Mouse (Mus musculus): ENCODE measurements around the gene Mfn2. TPM values are rescaled to one million over a fixed set of nuclear protein-coding genes. Genes with fewer than 3 reads are reported as not detected.
A peak's percentile ranks its signal among the peaks of the same experiment; 100 is the strongest.

The Mfn2 gene
- 101 and 105 TPM in 2 replicates for polyA plus RNA-seq (2012; rRNA removed)

DNA sequence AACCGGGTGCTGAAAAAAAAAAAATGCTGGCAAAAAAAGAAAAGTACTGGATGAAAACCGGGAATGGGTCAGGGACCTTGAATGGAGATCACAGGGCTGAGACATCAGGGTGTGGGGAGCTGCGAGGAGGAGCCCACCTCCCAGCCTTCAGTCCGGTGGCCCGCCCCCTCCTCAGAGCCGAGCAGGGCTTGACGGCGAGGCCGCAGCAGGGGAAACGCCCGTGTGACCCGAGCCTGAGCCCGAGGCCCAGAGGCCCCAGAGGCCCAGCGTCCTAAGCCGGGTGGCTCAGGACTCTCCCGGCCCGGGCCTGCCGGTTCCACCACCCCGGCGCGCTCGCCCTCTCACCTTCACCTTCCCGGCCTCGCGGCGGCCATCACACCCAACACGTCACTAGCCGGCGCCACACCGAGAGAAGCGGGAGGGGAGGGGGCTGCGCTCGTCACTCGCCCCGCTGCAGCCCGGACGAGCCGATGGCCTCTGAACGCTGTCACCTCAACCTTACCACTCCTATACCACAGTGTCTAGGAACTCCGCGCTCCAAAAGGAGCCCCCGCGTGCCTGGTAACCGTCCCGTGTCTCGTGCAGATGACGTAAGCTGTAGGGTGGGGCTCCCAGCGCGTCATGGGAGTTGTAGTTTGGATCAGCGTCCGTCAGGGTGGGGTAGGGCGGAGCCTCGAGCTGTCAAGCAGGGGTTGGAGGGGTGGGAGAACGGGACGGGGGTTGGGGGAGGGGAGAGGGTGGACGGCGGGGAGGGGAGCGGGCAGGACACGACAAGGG lies at the start of gene Mfn2:
Mfn2 (minus strand) TSS at position 392 of the 777 bp plus-strand sequence.
- Histone ChIP-seq H3K4me1 (ENCODE audit: control insufficient read depth, insufficient read depth, low read length) (peaks cover 9% of the 10 kb centered on the region; the same call in 1 of the 2 replicates), H3K4me3 (ENCODE audit: insufficient read depth, low read length) (peak within 1 kb of the TSS; percentile 67), H3K27ac (ENCODE audit: insufficient read depth, low read length) (peak within 1 kb of the TSS; percentile 98)
- TF ChIP-seq POLR2A (IDR thresholded peaks at IDR 0.05; ENCODE audit: extremely low read depth, insufficient read depth, low read length): peak; percentile 44; the same call in 1 of the 2 replicates
- TF ChIP-seq CTCF (IDR thresholded peaks at IDR 0.05; ENCODE audit: extremely low read depth, insufficient read depth, low read length): no peak

DNA sequence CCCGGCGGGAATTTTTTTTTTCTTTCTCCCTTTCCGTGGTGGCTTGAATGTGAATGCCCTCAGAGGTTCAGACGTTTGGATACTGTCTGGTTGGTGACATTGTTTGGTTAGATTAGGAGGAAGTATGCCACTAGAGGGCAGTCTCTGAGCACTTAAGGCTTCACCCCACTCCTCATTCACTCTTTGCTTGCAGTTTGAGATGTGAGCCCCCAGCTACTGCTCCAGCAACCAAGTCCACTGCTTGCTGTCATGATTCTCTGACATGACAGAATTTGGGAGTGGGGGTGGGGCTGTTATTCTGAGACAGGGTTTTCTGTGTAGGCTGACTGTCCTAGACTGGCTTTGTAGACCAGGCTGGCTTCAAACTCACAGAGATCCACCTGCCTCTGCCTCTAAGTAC lies 49.1 kb upstream of the Mfn2 start:
- TF ChIP-seq CTCF (IDR thresholded peaks at IDR 0.05; ENCODE audit: extremely low read depth, insufficient read depth, low read length): peak; percentile 65
- no peak for TF ChIP-seq POLR2A (IDR thresholded peaks at IDR 0.05; ENCODE audit: extremely low read depth, insufficient read depth, low read length)
- no peak overlapping the region for H3K4me3 ChIP-seq (ENCODE audit: insufficient read depth, low read length)
- no peaks in the 10 kb centered on the region for H3K4me1 ChIP-seq (ENCODE audit: control insufficient read depth, insufficient read depth, low read length)
- no peak overlapping the region for H3K27ac ChIP-seq (ENCODE audit: insufficient read depth, low read length)

DNA sequence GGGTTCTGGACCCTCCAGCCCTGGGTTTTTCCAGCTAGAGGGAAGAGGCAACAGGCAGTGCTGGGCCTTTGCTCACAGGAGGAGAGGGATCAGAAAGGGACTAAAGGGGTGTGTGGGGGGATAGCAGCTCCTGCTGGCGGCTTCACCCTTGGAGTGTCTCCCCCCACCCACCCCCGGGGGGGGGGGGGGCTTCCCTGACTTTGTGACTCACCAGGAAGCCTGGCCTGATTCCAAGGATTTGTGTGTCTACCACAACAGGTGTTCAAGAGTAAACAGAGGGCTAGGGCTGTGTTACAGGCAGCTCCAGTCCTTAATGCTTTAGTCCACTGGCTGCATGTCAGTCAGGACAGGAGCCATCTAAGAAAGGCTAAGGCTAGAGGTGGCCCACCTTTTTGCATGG lies 43.0 kb upstream of the Mfn2 start:
- Histone ChIP-seq H3K27ac (ENCODE audit: insufficient read depth, low read length) (no peak overlapping the region), H3K4me1 (ENCODE audit: control insufficient read depth, insufficient read depth, low read length) (peaks cover 4% of the 10 kb centered on the region), H3K4me3 (ENCODE audit: insufficient read depth, low read length) (no peak overlapping the region)
- TF ChIP-seq POLR2A (IDR thresholded peaks at IDR 0.05; ENCODE audit: extremely low read depth, insufficient read depth, low read length): no peak
- no peak for TF ChIP-seq CTCF (IDR thresholded peaks at IDR 0.05; ENCODE audit: extremely low read depth, insufficient read depth, low read length)

DNA sequence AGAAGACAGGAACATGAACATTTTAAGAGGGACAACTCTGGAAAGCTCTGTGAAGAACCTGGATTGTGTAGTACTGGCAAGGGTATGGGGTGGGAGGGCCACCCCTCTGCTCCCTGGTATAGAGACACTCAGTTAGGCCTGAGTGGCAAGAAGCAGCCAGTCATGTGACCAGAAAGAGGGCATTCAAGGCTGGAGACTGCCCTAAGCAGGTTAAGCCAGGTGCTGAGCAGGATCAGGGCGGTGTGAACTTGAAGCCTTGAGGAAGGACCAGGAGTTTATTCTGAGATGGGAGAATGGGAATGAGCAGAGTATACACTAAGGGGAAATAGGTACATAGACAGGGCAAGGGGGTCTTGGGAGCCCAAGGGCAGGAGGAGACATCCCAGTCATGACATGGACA lies 38.5 kb upstream of the Mfn2 start:
- TF ChIP-seq POLR2A (IDR thresholded peaks at IDR 0.05; ENCODE audit: extremely low read depth, insufficient read depth, low read length): no peak
- TF ChIP-seq CTCF (IDR thresholded peaks at IDR 0.05; ENCODE audit: extremely low read depth, insufficient read depth, low read length): no peak
- peaks cover 15% of the 10 kb centered on the region for H3K4me1 ChIP-seq (ENCODE audit: control insufficient read depth, insufficient read depth, low read length)
- H3K4me3 ChIP-seq (ENCODE audit: insufficient read depth, low read length): no peak overlapping the region
- H3K27ac ChIP-seq (ENCODE audit: insufficient read depth, low read length): no peak overlapping the region

DNA sequence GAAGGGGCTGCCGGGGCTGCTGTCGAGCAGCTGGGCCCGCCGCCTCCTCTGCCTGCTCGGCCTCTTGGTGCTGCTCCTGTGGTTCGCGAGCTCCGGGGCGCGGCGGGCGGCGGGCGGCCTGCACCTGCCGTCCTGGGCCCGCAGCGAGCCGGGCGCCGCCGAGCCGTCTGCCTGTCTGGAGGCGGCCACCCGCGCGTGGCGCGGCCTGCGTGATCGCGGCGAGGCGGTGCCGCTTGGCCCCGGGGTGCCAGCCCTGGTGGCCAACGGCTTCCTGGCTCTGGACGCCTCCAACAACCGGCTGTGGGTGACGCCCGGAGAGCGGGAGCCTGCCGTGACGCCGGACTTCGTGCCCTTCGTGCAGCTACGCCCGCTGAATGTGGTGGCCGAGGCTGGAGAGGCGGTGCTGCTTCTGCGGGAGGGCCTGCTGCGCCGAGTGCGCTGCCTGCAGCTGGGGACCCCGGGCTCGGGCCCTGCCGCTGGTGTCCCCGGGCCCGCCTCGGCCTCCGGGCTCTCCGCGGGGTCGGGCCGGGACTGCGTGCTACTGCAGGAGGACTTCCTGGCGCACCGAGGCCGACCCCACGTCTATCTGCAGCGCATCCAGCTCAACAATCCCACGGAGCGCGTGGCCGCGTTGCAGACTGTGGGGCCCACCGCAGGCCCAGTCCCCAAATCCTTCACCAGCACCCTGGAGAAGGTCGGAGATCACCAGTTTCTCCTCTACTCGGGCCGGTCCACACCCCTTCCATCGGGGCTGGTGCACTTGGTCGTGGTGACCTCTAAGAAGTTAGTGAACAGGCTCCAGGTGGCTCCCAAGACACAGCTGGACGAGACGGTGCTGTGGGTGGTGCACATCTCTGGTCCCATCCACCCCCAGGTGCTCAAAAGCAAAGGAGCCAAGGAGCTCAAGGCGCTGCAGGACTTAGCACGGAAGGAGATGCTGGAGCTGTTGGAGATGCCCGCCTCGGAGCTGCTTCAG lies 36.8 kb upstream of the Mfn2 start:
- TF ChIP-seq CTCF (IDR thresholded peaks at IDR 0.05; ENCODE audit: extremely low read depth, insufficient read depth, low read length) (no peak), POLR2A (IDR thresholded peaks at IDR 0.05; ENCODE audit: extremely low read depth, insufficient read depth, low read length) (no peak)
- Histone ChIP-seq H3K4me3 (ENCODE audit: insufficient read depth, low read length) (peak overlapping the region; percentile 54), H3K4me1 (ENCODE audit: control insufficient read depth, insufficient read depth, low read length) (peaks cover 15% of the 10 kb centered on the region), H3K27ac (ENCODE audit: insufficient read depth, low read length) (peak overlapping the region; percentile 6; the same call in 1 of the 2 replicates)

DNA sequence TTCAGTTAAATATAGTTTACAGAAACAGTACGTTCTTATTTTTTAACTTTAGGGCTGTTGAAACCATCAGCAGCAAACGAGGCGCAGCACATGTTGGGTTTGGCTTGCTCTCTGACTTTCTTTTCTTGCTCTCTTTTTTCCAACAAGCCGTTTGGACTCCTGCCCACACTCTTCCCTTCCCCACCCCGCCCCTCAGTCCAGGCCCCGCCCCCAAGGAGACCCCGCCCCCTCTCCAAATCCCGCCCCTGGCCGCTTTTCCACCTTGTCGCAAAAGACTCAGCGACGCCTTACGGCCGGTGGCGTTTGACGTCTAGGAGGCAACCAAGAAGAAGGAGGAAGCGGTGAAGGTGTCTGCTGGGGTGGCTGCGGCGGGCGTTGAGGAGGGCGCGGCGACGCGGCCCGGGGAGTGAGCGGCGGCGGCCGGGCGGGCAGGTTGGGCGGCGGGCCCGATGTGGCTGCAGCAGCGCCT lies 36.1 kb upstream of the Mfn2 start, which contains the start of gene 2510039O18Rik:
2510039O18Rik (plus strand) TSS at position 320 of the 469 bp plus-strand sequence.
- no peak for TF ChIP-seq CTCF (IDR thresholded peaks at IDR 0.05; ENCODE audit: extremely low read depth, insufficient read depth, low read length)
- peak; percentile 80 for TF ChIP-seq POLR2A (IDR thresholded peaks at IDR 0.05; ENCODE audit: extremely low read depth, insufficient read depth, low read length)
- Histone ChIP-seq H3K4me3 (ENCODE audit: insufficient read depth, low read length) (peak within 1 kb of the TSS; percentile 54), H3K4me1 (ENCODE audit: control insufficient read depth, insufficient read depth, low read length) (peaks cover 15% of the 10 kb centered on the region), H3K27ac (ENCODE audit: insufficient read depth, low read length) (peak within 1 kb of the TSS; percentile 66)

DNA sequence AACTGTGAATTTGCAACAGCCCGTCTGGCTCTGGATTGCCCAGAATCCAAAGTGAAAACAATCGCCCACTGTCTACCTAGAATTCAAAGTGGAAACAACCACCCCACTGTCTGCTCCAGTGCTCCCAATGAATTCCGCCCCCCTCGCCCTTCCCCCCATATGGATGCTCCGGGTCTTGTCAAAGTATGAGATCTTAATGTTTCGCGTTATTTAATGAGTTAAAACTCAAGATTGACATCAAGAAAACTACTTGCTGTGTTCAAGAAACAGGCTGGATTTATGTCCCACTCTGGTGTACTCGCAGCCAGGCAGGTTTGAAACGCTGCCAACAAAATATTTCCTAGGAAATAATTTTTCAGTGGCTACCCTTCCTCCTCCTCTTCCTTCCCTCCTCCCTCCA lies 35.6 kb upstream of the Mfn2 start:
- H3K27ac ChIP-seq (ENCODE audit: insufficient read depth, low read length): peak overlapping the region; percentile 66
- H3K4me1 ChIP-seq (ENCODE audit: control insufficient read depth, insufficient read depth, low read length): peaks cover 15% of the 10 kb centered on the region
- no peak for TF ChIP-seq POLR2A (IDR thresholded peaks at IDR 0.05; ENCODE audit: extremely low read depth, insufficient read depth, low read length)
- no peak for TF ChIP-seq CTCF (IDR thresholded peaks at IDR 0.05; ENCODE audit: extremely low read depth, insufficient read depth, low read length)
- H3K4me3 ChIP-seq (ENCODE audit: insufficient read depth, low read length): no peak overlapping the region

DNA sequence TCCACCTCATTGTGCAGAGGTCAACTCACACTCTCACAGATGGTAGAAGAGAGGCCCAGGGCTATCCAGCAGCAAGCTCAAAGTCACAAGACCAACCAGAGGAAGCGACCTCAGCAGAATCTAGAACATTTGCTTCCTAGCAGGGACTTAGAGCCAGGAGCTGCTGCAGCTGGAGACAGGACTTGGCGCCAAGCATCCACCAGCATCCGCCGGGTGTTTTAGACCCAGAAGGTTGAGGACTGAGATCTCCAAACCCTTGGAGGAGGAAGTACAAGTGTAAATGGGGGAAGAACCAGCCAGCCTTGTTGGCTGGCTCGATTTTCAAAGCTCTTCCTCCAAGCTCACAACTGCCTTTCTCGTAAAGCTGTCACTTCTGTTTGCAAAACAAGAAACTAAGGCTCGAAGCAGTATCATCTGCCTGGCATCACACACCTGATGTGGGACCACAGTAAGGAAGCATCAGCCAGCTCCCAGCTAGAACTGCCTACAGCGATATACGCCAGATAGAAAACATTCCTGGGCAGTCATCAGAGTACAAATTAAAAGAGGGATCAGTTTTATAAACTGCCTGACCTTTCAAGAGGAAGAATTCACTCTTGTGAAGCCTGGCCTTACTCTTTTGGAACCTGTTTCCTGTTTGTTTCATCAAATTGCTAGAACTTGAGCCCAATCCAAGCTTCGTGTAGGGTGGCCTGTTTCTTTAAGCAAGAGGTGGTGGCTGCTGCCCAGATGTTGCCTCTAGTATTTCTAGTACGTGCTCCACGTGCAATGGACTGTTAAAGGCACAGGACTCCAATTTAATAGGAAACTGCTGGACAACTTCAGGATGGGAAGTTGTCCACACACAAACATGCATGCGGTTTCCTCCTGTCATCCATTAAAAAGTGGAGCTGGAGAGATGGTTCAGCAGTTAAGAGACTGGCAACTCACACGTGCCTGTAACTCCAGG lies 33.9 kb upstream of the Mfn2 start:
- TF ChIP-seq POLR2A (IDR thresholded peaks at IDR 0.05; ENCODE audit: extremely low read depth, insufficient read depth, low read length) (no peak), CTCF (IDR thresholded peaks at IDR 0.05; ENCODE audit: extremely low read depth, insufficient read depth, low read length) (no peak)
- peak overlapping the region; percentile 48; the same call in 1 of the 2 replicates for H3K27ac ChIP-seq (ENCODE audit: insufficient read depth, low read length)

More for the DNA sequence above, 33.9 kb upstream of the Mfn2 start:
- H3K4me3 ChIP-seq (ENCODE audit: insufficient read depth, low read length): no peak overlapping the region
- H3K4me1 ChIP-seq (ENCODE audit: control insufficient read depth, insufficient read depth, low read length): peaks cover 15% of the 10 kb centered on the region

All from cortical plate, adult 2 months (tissue).